Mouse (Mus musculus) heart, adult 11 months (tissue): ENCODE data around the gene Galns.
"Not testable (repeated sequence)": the region's sequence is repeated elsewhere in the genome, so short reads cannot be mapped to it uniquely, and the experiment has no call there.

Experiments used
- DNase-seq: peaks from one replicate; pipeline ENCODE4 v3.0.0; 2022

Galns gene

DNA sequence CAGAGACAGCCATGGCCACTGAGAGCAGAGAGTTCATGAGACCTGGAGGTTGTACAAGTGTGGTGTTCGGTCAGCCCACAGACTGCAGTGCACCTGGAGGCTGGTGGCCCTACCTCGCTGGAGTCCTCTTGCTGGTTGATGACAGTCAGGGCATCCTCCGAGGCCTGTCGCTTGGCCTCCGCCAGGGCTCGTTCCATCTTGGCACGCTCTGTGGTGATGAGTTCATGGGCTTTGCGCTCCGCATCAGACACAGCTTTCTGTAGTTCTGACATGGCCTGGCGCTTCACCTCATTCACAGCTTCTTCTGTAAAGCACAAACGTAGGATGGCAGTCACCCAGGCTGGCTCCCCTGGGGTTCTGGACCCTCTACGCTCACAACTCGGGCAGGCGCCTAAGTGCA is 21.9 kb upstream of the Galns start:
- no peak for DNase-seq

DNA sequence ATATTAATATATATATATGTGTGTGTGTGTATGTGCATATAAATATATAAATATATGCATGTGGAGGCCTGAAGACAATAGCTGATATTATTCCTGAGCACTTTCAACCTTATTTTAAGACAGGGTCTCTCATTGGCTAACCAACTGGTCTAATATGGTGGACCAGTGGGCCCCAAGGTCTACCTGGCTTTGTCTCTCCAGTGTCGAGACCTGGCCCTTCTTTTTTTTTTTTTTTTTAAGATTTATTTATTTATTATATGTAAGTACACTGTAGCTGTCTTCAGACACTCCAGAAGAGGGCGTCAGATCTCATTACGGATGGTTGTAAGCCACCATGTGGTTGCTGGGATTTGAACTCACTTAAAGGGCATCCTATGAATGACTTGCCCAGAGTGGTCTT is 20.9 kb upstream of the Galns start:
- not testable (repeated sequence) for DNase-seq

DNA sequence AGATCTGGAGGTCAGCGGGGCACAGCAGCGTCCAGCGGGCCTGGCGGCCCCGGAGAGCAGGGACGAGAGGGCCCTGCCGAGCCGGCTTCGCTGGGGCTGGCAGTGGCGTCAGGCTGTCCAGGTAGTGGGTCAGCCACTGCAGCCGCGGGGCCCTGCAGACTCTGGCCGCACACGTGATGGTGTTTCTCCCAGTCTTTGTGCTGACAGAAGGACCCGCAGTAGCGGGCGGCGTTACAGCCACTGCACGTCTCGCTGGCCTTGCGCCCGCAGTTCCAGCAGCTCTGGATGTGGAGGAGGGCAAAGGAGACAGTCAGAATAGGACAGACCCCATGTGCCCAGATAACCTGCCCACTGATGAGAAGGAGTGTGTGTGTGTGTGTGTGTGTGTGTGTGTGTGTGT is 19.4 kb upstream of the Galns start:
- DNase-seq: no peak

DNA sequence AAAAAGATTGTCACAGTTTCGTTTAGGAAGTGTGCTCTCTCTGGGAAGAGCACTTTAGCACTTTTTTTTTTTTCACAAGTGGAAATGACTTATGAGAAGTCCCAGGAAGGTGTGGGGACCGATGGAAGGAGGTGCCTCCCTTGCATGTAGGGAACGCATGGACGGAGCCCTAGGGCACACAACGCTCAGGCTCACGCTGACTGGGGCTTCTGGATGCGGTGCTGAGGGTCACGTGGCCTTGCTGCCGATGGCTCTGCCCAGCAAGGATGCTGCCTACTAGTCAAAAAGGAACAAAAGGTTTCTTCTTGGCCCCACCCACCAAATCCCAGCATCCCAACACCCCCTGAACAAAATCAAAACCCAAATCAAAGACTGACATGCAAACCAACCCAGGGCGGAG is 18.1 kb upstream of the Galns start:
- DNase-seq: no peak

DNA sequence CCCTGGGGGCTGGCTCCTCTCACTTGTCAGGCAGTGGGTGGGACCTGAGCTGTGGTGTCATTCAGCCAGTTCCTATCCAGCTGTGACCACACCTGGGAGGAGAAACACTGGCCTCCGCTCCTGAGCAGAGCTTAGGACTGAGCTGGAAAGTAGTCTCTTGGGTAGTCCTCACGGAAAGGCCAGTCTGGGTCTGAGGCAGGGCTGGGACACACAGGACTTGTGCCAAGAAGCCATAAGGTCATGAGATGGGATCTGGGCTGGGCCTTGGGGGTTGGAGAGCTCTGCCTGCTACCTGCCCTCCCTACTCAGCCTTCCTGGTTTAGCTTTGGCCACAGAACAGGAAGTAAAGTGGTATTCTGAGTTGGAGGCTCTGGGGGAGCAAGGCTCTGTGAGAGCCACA is 15.6 kb upstream of the Galns start:
- DNase-seq: no peak

DNA sequence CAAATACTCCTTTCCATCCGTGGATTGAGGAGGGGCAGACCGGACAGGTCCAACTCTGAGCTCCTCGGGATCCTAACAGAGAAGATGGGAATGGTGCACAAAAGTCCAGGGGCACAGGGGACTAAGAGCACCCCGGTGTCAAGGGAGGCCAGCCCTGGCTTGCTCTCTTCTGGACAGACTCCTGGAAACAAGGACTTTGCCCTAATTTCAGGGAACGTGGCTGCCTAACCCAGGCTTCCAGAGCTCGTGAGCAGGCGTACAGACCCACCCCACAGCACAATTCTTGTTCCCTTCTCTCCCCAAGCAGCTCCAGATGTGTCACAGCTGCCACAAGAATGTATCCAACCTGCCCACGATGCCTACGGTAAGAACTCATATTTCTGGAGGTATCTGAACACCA is 14.5 kb upstream of the Galns start:
- no peak for DNase-seq

DNA sequence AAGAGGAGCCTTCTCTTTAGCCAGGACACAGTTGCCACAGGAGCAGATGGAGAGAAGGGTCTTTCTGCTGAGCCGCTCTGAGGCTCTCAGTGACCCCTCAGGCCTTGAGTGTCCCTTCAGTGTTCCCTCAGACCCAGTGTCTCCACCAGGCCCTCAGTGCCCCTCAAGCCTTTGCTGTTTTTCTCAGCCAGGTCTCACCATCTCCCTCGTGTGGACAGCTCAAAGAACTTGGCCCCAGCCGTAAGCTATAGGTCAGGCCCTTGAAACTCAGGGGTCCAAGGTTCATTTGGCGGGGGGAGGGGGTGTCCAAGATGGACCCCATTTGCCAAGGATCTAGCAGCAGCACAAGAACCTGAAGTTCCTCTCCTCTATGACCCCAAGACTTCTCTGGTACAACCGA is 13.4 kb upstream of the Galns start:
- no peak for DNase-seq

DNA sequence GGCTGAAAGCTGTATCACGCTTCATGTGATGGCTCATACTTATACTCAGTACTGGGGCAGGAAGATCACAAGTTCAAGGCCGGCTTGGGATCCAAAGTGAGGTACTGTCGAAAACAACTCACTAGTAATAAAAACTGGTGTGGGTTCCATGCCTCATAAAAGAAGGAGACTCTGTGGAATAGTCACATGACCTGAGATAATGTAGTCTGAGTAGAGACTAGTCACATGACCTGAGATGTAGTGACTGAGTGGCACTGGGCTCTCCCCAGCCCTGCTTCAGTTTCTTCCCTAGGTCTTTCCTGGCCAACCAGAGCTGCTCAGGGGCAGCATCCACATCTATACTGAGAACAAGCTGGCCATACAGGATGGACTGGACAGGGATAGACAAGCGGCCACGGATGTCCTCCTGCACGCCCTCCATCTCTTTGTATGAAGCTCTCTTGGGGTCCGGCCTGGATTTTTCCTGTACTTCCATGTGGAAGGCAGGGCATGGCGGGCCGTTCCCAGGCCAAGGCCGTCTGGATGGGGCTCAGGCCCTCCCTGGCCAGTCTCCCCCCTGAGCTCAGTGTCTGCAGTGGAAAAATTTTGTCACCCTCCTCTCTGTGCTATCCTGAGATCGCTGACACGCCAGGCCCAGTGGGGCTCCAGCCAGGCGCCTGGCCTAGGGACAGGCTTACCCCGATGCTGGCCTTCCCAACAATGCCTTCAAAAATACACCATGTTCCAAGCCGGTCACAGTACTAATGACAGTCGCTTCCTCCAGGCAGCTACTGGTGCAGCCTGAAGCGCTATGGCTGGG is 12.8 kb upstream of the Galns start:
- DNase-seq: peak; percentile 98

DNA sequence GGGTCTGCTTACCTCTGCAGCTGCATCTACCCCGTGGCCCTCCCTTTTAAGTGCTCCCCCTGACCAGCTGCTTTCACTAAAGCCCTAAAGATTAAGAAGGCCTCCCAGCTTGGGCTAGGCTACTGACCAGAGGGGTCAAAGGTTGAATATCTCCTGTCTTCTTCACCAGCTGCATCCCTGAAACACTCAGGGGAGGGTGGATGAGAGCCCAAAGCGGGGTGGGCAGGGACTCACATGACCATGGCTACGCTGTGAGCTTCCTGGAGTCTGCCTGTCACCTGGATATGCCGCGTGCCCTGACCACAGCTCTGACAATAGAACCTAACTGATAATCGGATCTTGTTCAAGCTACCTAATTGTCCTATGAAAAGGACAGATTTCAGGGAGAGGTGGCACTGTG is 11.5 kb upstream of the Galns start, which contains the start of gene Pabpn1l:
Gene Pabpn1l, minus strand, starts transcription at position 13 of the 400 bp plus-strand sequence.
- no peak for DNase-seq

DNA sequence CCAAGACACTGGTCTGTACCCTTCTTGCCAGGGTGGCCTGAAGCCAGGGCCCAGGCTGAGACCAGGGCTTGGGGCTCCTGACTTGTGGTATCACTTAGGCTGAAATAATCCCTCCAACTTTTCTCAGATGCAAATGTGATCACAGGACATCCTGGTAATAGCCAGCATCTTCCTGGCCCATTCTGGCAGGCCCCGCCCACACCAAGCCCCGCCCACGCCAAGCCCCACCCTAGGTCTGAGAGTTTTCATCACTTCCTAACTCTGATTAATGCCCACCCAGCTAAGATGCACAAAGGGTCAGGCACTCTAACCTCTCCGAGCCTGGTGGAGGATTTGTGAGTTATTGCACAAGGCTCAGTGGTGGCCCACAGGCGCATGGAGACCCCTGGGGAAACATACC is 9.2 kb upstream of the Galns start:
- DNase-seq: no peak

DNA sequence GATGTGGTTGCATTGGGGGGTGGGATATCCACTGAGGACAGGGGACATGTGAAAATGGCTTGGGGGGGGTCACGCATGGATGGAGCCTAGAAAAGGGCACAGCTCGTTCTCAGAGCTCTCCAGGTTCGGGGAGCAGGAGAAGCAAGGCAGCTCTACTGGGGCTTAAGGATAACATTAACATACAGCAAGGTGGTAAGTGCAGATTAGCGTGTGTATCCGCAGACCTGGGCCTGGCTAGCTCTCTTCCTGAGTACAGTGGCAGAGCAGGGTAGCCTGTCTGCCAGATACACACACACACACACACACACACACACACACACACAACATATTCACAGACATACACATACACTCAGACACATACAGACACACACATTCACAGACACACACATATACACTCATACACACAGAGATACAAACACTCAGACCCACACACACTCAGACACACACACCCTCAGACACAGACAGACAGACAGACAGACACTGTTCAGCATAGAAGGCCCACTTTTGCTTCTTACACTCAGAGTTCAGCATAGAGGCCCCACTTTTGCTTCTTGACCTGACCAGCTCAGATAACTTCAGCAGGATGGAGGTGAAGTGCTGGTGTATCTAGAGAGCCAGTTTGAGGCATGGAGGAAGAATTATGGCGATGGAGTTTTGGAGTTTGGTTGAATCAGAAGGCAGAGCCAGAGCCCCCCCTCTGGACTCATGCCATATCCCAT is 7.6 kb upstream of the Galns start:
- DNase-seq: no peak

DNA sequence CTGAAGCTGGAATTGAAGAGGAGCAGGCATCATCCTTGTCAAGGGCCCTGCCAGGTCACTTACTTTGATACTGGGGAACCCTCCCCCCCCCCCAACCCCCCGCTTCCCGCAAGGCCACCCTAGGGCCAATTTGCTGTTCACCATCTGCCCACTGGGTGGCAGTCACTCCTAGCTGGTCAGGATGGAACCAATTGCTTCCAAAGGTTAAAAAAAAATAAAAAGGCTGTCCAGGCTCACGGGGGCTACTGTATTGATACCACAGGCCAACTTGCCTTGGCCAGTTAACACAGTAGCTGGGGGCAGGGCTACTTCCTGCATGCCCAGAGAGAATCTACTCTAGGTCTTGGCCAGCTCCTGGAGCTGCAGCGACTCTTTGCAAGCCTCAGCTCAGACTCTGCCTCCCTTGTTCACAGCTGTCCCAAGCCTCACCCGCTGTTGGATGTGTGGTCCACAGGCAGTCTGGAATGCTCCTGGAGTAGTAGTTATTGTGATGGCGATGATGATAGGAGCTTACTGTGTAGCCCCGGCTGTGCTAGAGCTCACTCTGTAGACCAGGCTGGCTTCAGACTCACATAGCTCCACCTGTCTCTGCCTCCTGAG is 6.8 kb upstream of the Galns start:
- peak; percentile 97 for DNase-seq

DNA sequence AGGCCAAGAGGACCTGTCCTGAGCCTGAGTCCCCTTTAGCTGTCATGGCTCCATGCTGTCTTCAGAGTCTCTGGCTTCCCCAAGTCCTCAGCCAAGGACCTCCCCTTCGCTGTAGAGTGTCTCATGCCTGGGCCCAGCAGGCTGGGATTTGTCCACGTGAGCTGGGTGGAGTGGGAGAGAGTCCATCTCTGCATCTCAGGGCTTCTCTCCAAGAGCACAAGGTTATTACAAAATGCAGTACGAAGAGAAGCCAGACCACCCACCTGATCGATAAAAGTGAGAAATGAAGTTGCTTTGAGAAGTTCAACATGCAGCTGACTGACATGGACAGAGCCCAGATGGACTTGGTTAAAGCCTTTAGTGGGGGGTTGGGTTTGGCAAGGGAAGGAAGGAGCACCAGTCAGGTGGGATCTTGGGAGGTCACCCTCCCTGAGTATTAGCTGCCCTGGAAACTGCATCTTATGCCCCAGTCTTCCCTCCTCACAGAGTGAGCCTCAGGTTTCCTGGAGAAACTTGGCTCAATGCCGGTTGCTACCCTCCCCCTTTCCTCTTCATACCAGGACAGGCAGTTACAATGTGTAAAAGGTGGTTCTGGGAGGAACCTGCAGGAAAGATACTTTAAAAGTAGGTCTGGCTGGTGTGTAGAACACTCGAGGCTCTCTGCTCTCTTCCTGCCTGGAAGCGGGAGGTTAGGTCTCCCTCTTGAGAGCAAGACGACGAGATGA is 5.1 kb upstream of the Galns start:
- DNase-seq: peak; percentile 96

DNA sequence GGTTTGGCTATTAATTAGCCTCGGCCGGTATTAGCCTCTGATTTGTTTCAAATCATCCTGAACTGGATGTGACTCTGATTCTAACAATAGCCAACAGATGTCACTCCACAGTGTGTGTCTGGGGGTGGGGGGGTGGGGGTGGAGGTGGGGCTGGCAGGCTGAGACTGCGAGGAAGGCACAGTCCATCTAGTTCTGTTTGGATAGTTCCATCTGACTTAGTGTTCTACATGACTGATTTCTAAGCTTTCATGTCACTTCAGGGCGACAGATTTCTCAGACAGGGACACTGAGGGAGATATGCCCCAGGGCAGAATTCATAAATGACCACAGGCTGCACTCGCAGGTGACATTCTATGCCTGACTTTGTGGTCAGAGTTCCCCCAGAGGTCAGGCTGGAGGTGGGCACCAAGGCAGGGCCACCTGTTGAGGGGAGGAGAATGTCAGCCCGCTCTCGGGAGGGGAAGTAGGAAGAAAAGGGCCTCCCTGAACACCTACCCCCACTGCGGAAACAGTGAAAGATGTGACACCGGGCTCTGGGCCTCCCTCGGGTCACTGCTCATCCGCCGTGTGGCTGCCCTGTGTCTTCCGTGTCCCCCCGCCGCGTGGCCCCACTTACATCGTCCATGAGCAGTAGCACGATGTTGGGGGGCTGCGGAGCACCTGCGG is 518 bp downstream of the Galns start:
- DNase-seq: no peak

DNA sequence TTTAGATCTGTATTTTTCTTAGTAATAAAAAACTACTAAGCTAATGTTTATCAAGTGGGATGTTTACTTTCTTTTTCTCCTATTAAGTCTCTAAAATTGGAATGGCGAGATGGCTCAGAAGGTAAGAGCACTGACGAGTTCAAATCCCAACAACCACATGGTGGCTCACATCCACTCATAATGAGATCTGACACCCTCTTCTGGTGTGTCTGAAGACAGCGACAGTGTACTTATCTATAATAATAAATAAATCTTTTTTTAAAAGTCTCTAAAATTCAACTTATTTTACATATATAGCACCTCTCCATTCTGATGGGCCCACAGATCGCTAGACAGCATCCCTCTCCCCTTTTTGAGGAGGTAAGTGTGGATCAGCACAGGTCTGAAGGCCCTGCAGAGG is 1.1 kb downstream of the Galns start:
- no peak for DNase-seq

DNA sequence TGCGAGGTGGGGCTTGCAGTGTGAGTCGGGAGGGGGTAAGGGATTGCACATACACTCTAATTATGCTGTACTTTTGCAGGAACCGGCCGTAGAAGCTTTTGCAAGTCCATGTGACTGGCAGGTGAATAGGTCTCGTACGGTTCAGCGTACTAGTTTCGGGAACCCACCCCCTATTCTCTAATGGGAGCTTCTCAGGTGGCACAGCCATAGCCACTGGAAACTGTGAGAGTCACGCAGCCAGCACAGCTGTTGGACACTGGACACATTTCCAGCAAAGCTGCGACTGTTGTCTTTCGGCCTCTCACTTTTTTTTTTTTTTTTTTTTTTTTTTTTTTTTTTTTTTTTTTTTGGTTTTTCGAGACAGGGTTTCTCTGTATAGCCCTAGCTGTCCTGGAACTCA is 4.5 kb downstream of the Galns start:
- DNase-seq: no peak

DNA sequence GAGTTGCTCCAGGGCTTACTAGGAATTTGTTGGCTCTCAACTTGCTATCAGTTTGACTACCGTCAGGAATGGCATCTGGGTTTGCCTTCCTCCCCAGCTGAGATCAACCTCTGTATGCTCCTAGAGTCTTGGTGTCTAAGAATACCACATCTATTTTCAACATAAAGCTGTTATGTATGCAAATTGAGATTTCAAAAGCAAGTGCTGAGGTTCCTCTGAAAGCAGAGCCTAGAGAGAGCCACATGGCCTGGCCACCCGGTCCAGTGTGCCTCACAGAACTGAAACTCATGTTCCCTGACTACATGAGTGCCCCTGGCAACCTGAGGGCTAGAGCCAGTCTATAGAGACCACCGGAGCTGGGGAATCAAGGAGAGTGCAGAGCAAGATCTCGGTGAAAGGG is 5.9 kb downstream of the Galns start:
- DNase-seq: no peak

DNA sequence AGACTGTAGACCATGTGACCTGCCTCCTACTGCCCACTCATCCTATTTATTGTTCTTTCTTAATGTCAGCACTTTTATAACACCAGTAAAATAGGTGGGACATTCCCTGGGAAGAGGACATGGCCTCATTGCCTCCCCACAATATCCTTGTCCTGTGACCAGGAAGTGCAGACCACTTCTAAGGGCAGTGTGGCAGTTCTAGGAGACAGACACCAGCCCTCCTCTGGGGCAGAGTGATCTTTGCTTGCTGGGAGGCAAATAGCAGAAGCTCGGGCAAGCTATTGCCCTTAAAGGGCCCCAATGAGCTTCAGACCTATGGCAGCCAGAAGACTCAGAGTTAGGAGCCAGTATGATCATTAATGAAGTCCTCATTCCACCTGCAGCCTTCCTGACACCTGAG is 6.6 kb downstream of the Galns start:
- no peak for DNase-seq

DNA sequence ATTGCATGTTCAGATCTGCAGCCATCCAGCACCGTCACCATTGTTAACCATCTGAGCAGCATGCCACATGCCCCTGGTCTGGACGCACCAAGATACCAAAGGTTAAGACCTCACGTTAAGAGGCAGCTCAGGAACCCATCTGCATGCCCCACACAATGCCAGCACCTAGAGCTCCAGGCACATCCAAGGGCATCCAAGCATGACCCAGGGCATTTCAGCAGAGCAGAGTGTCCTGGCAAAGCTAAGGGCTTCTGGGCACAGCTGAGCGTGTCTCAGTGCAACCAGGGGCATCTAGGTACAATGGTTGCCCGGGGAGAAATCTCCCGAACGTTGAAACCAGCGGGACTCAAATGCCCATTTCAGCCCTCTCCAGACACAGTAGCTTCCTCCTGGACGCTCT is 10.6 kb downstream of the Galns start:
- no peak for DNase-seq

DNA sequence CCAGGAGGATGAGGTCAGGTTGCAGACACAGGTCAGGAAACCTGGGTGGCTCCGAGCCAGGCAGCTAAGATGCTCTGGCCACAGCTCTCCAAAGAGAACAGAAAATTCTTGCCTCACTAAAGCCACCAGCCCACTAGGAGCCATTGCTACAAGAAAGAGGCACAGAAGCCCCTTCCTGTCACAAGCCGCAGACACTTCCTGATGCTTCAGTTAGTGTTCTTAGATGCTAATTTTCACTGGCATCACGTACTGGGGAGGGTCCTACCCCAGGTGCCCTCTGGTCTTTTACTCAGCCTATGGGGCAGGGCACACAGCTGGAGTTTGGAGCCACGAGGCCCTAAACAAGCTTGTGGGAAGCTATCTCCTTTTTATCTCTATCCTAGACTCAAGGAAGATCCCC is 15.2 kb downstream of the Galns start:
- DNase-seq: no peak

DNA sequence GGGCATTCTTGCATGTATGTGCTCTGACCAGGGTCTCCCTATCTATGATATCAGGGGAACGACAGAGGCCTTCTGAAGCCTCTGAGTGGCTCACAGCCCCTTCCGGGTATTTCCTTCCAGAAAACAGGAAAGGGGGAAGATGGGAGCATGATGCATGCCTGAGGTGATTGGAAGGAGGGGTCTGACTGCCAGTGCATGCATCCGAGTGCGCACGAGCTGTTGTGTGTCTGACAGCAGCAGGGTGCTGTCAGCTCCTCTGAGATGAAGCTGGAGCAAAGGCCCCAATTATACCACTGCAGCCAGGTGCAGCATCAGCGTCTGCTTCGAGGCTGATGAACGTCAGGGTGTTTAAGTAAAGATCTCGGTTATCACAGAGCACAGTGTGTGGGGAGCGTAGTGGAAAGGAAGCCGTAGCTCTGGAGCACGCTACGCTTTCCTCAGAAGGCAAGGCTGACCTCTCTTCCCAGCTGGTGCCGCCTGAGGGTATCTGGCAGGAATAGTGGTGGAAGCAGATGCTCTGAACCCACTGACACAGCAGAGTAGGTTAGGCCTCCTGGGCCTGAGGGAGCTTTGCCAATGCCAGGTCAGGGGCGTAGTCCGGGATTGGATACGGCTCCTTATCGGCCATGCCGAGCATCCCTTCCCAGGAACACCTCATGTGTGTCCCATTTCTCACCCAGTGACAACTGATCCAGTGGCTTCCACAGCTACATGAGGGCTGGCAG is 17.3 kb downstream of the Galns start:
- DNase-seq: no peak

DNA sequence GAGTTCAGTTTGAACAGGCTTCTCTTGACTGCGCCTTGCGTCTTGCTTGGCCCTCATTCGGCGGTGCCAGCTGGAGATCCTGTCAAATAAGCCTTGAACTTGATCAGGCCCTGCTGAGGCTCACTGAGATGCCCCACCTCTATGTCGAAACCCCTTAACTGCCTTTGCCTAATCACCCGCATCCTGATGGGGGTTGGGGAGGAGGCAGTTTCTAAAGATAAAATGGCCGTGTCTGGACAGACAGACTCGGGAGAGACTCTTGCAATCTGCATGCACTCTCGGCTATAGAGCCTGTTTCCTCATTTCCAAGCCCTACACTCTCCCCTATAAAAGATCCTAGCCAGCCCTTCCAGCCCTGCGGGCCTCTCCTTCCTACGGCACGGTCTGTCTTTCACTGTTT is 18.0 kb downstream of the Galns start:
- no peak for DNase-seq
